Mouse (Mus musculus) intestine, embryonic 14.5 days (tissue): ENCODE data around the gene Ndrg4. TPM values are rescaled to one million over a fixed set of nuclear protein-coding genes. Genes with fewer than 3 reads are reported as not detected.

Source experiments
- ATAC-seq: fragments of 200-750 bp; cut with Nextera tagmentation; replicated peaks from 2 replicates; pipeline ENCODE4 v1.8.0; 2017; ENCODE audit warnings: low read depth, moderate number of reproducible peaks, moderate TSS enrichment, moderate library complexity; ENCODE audit not compliant: low FRiP score, low TSS enrichment
- DNase-seq: peaks from one replicate; pipeline ENCODE4 v3.0.0-alpha.2; 2018; ENCODE audit warnings: low spot score
- H3K27ac ChIP-seq: fragments of 300-500 bp; sonication (generic); 2 replicates; pipeline ENCODE4 v1.5.1; 2014; ENCODE audit warnings: low read depth, mild to moderate bottlenecking, control low read depth
- H3K27me3 ChIP-seq: fragments of 300-500 bp; sonication (generic); replicated peaks from 2 replicates; pipeline ENCODE4 v1.6.1; 2014; ENCODE audit warnings: low read length, control low read depth; ENCODE audit not compliant: control insufficient read depth, insufficient read depth
- H3K36me3 ChIP-seq: fragments of 300-500 bp; sonication (generic); 2 replicates; pipeline ENCODE4 v1.6.1; 2014; ENCODE audit warnings: low read length, control low read depth; ENCODE audit not compliant: control insufficient read depth, insufficient read depth
- H3K4me1 ChIP-seq: fragments of 300-500 bp; sonication (generic); replicated peaks from 2 replicates; pipeline ENCODE4 v1.6.1; 2014; ENCODE audit warnings: low read length, control low read depth, mixed read lengths; ENCODE audit not compliant: control insufficient read depth, insufficient read depth
- H3K4me2 ChIP-seq: fragments of 300-500 bp; sonication (generic); 2 replicates; pipeline ENCODE4 v1.6.1; 2014; ENCODE audit warnings: low read length
- H3K4me3 ChIP-seq: fragments of 300-500 bp; sonication (generic); 2 replicates; pipeline ENCODE4 v1.5.1; 2014; ENCODE audit warnings: low read depth, low read length, control low read depth, mixed read lengths
- H3K9ac ChIP-seq: fragments of 300-500 bp; sonication (generic); 2 replicates; pipeline ENCODE4 v1.6.1; 2014; ENCODE audit warnings: mild to moderate bottlenecking, low read length
- H3K9me3 ChIP-seq: fragments of 300-500 bp; sonication (generic); 2 replicates; pipeline ENCODE4 v1.6.1; 2016; ENCODE audit warnings: low read length, control low read depth; ENCODE audit not compliant: control insufficient read depth
- WGBS: fragments of 180-500 bp; shearing (Covaris S2); extraction: QIAGEN DNeasy Blood & Tissue Kit; methylation state at CpG from one replicate; pipeline ENCODE4 v1.1.7; 2014; 5-methylcytosine and 5-hydroxymethylcytosine counted together
- polyA plus RNA-seq: library from polyadenylated mRNA; unstranded; fragments of >200 nt; fragmentation: Nextera tagmentation; extraction: Ambion mirVana; gene quantifications from 2 replicates; pipeline ENCODE4 v1.2.1, GENCODE M21; 2014

Gene Ndrg4
- polyA plus RNA-seq, 1 experiment from 2014 or later, result 21.3 TPM

GRCm38 (mm10) chr8:95668163-95668958 is 8.4 kb upstream of the Ndrg4 start:
- H3K27me3 ChIP-seq, result peaks cover 5% of the 10 kb centered on the region
- no peak overlapping the region for H3K9ac ChIP-seq
- H3K4me3 ChIP-seq, result no peak overlapping the region
- H3K4me1 ChIP-seq, result no peaks in the 10 kb centered on the region
- H3K4me2 ChIP-seq, result no peak overlapping the region
- WGBS, result 50% methylated on average over 8 of the region's 8 CpGs
- H3K9me3 ChIP-seq, result 0 out of 2 replicates have a peak, but pooled peaks cover 2% of the 10 kb centered on the region
- ATAC-seq (peak; percentile 71; the same call in 1 of the 2 replicates), DNase-seq (no peak)
- H3K27ac ChIP-seq, result no peak overlapping the region
- no peaks in the 10 kb centered on the region for H3K36me3 ChIP-seq

GRCm38 (mm10) chr8:95669967-95670366 is 6.8 kb upstream of the Ndrg4 start:
- ATAC-seq (no peak), DNase-seq (no peak)
- H3K9ac ChIP-seq, result no peak overlapping the region
- peaks cover 12% of the 10 kb centered on the region for H3K27me3 ChIP-seq
- H3K9me3 ChIP-seq, result 0 out of 2 replicates have a peak, but pooled peaks cover 2% of the 10 kb centered on the region
- WGBS, result 90% methylated on average over 2 of the region's 2 CpGs
- H3K27ac ChIP-seq, result no peak overlapping the region
- H3K36me3 ChIP-seq, result no peaks in the 10 kb centered on the region
- no peak overlapping the region for H3K4me2 ChIP-seq
- H3K4me3 ChIP-seq, result no peak overlapping the region
- H3K4me1 ChIP-seq, result no peaks in the 10 kb centered on the region

- Histone ChIP-seq H3K36me3 (no peaks in the 10 kb centered on the region), H3K4me1 (no peaks in the 10 kb centered on the region), H3K27me3 (peaks cover 31% of the 10 kb centered on the region), H3K9ac (no peak overlapping the region), H3K4me3 (no peak overlapping the region), H3K4me2 (no peak overlapping the region), H3K9me3 (no peaks in the 10 kb centered on the region), H3K27ac (no peak overlapping the region)
- ATAC-seq (no peak), DNase-seq (no peak)
- WGBS, result 85% methylated on average over 6 of the region's 6 CpGs
Measured at GRCm38 (mm10) chr8:95671861-95672260, 4.9 kb upstream of the Ndrg4 start.

DNA sequence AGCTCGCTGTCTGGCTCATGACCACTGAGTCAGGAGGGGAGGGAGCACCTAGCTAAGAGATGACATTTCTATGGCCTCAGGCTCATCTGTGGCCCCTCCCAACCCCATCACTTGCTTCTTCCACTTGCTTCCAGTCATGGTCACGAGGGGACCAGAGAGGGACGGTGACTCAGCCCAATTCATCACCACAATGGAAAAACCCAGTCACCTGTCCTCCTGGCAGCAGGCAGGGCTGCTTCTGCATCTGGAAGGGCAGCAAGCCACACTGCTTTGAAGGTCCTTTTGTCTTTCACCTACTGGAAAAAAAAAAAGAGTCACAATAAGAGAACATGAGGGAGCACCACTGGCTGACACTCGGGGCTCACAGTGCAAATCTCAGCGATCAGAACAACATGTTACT is 4.0 kb upstream of the Ndrg4 start:
- H3K36me3 ChIP-seq, result no peaks in the 10 kb centered on the region
- ATAC-seq, result no peak
- WGBS, result 78% methylated on average over 5 of the region's 5 CpGs
- H3K4me2 ChIP-seq, result no peak overlapping the region
- DNase-seq, result no peak
- H3K27me3 ChIP-seq, result peaks cover 41% of the 10 kb centered on the region
- no peaks in the 10 kb centered on the region for H3K9me3 ChIP-seq
- H3K4me1 ChIP-seq, result no peaks in the 10 kb centered on the region
- H3K27ac ChIP-seq, result no peak overlapping the region
- no peak overlapping the region for H3K4me3 ChIP-seq
- H3K9ac ChIP-seq, result no peak overlapping the region

- no peaks in the 10 kb centered on the region for H3K4me1 ChIP-seq
- no peaks in the 10 kb centered on the region for H3K36me3 ChIP-seq
- peak overlapping the region; percentile 29; the same call in 1 of the 2 replicates for H3K9ac ChIP-seq
- no peak overlapping the region for H3K27ac ChIP-seq
- H3K4me3 ChIP-seq, result peak overlapping the region; percentile 46
- 2% methylated on average over 22 of the region's 48 CpGs for WGBS
- ATAC-seq (peak; percentile 24; the same call in 1 of the 2 replicates), DNase-seq (peak; percentile 59)
- no peaks in the 10 kb centered on the region for H3K9me3 ChIP-seq
- peak overlapping the region; percentile 99 for H3K4me2 ChIP-seq
- H3K27me3 ChIP-seq, result peaks cover 66% of the 10 kb centered on the region
Measured at GRCm38 (mm10) chr8:95677591-95678023, 827 bp downstream of the Ndrg4 start.

GRCm38 (mm10) chr8:95678024-95678611 is 1.3 kb downstream of the Ndrg4 start:
- no peaks in the 10 kb centered on the region for H3K4me1 ChIP-seq
- H3K9ac ChIP-seq, result peak overlapping the region; percentile 29
- DNase-seq (peak; percentile 72), ATAC-seq (0 out of 2 replicates have a peak, but pooled peaks have one; percentile 32)
- H3K27me3 ChIP-seq, result peaks cover 66% of the 10 kb centered on the region
- H3K27ac ChIP-seq, result no peak overlapping the region
- H3K4me3 ChIP-seq, result peak overlapping the region; percentile 46
- H3K9me3 ChIP-seq, result no peaks in the 10 kb centered on the region
- under 1% methylated on average over 64 of the region's 70 CpGs for WGBS
- no peaks in the 10 kb centered on the region for H3K36me3 ChIP-seq
- H3K4me2 ChIP-seq, result peak overlapping the region; percentile 99

DNA sequence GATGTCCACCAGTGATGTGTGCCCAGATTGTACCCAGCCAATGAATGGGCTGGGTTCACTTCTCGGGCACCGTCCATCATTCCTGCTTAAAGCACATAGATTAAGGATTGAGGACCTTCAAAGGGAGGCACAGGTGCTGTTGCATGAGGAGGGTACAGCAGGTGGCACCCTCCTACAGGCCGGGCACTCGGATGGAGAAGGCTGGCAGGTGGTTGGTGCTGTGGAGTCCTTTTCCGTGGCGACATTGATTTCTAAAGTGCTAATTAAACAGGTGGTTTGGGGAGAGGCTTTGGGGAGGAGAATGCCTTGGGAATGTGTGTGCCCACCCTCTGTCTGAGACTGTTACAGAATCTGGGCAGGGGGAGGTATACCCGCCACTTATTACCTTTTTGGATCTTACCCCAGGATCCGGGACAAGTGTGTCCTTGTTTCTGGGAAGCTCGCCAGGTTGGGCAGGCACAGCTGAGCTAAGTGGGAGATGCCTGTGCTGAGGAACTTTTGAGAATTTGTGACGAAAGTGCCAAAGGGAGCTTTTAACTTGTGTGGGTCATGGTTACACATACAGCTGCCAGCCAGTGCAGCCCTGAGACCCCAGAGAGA is 11.4 kb downstream of the Ndrg4 start:
- no peak for DNase-seq
- 81% methylated on average over 10 of the region's 10 CpGs for WGBS

GRCm38 (mm10) chr8:95690929-95691541 is 14.3 kb downstream of the Ndrg4 start:
- WGBS, result 77% methylated on average over 13 of the region's 13 CpGs
- H3K27ac ChIP-seq, result no peak overlapping the region
- H3K9me3 ChIP-seq, result no peaks in the 10 kb centered on the region
- H3K4me3 ChIP-seq, result no peak overlapping the region
- H3K9ac ChIP-seq, result no peak overlapping the region
- peaks cover 19% of the 10 kb centered on the region for H3K27me3 ChIP-seq
- DNase-seq (no peak), ATAC-seq (no peak)
- H3K36me3 ChIP-seq, result no peaks in the 10 kb centered on the region
- H3K4me2 ChIP-seq, result no peak overlapping the region
- no peaks in the 10 kb centered on the region for H3K4me1 ChIP-seq

More for the DNA sequence above, 11.4 kb downstream of the Ndrg4 start:
- Histone ChIP-seq H3K9me3 (no peaks in the 10 kb centered on the region), H3K27ac (no peak overlapping the region), H3K4me3 (no peak overlapping the region), H3K9ac (no peak overlapping the region), H3K4me2 (no peak overlapping the region), H3K36me3 (no peaks in the 10 kb centered on the region), H3K27me3 (0 out of 2 replicates have a peak, but pooled peaks cover 10% of the 10 kb centered on the region), H3K4me1 (no peaks in the 10 kb centered on the region)
- ATAC-seq, result no peak
